Mouse (Mus musculus) C2C12 (cell line): ENCODE measurements around the gene 1700113H08Rik.

ENCODE experiments used
- CTCF ChIP-seq: IDR thresholded peaks from one replicate; pipeline ENCODE4 v1.5.1; 2011; ENCODE audit not compliant: control insufficient read depth, insufficient read depth, insufficient read length
- MYOD1 ChIP-seq: IDR thresholded peaks from one replicate; pipeline ENCODE4 v1.6.1; 2011; ENCODE audit warnings: low read depth; ENCODE audit not compliant: control insufficient read depth, insufficient read length
- MYOG ChIP-seq: IDR thresholded peaks from one replicate; pipeline ENCODE4 v1.6.1; 2011; ENCODE audit not compliant: control insufficient read depth, insufficient read length; ENCODE audit errors: extremely low read depth
- USF1 ChIP-seq: IDR thresholded peaks from one replicate; pipeline ENCODE4 v1.6.1; 2011; ENCODE audit warnings: low read depth, mild to moderate bottlenecking, control low read depth, moderate library complexity

DNA sequence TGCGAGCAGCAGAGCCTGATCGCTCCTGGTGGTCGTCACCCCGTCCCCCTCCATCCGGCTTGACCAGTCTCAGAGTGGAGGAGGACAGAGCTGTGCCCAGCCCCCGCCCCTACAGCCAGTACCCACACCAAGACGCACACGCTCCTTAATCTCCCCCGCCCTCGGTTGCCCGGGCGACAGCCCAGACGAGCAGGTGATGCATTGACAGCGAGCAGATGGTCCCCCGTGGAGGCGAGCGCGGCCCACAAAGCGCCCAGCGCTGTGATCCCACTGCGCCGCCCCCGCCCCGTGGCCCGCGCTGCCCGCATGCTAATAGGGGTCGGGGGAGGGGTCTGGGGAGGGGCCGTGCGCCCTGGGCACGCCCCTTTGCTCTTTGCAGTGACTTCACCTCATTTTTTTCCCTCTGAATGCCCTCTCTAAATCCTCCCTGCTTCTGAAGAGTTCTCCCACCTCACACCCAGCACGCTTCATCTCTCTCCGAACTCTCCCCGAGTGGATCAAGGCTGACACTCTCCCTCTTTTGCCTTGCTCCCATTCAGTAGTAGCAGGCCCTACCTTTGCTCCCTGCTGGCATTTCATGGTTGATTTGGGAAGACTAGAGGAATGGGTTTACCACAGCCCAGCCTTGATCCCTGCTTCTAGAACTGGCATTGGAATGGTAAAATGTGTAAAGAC is 543 bp downstream of the 1700113H08Rik start:
- no peak for TF ChIP-seq CTCF
- no peak for TF ChIP-seq USF1
- no peak for TF ChIP-seq MYOD1
- TF ChIP-seq MYOG, result no peak
